Mouse (Mus musculus) liver, adult 2 months (tissue): Measurements from ENCODE around the gene Sema5a.

Experiments used
- CTCF ChIP-seq: fragments of 200-500 bp; IDR thresholded peaks from 2 replicates; pipeline ENCODE4 v1.5.1; 2011; ENCODE audit warnings: low read depth, low read length, control low read depth
- POLR2A ChIP-seq: fragments of 200-500 bp; IDR thresholded peaks from 2 replicates; pipeline ENCODE4 v1.6.1; 2011; ENCODE audit warnings: low read length, control low read depth; ENCODE audit not compliant: insufficient read depth; ENCODE audit errors: extremely low read depth

- no peak for TF ChIP-seq CTCF
- TF ChIP-seq POLR2A = no peak
Observed at GRCm38 (mm10) chr15:32422631-32423030, 178.0 kb downstream of the Sema5a start.
